Mouse (Mus musculus) CH12.LX (cell line): ENCODE data around the gene Ccr1l1.

Experiments used
- CTCF ChIP-seq, 2 experiments: IDR thresholded peaks in 1 of 2; conservative IDR thresholded peaks in 1 of 2; 2 replicates each; pipeline ENCODE4 v1.5.1; 2011 to 2012; ENCODE audit warnings: low read depth in 2 of 2, low read length in 2 of 2, improper control_type of control experiment in 1 of 2, inconsistent platforms in 1 of 2, mild to moderate bottlenecking in 1 of 2, moderate library complexity in 1 of 2
- E2F4 ChIP-seq: IDR thresholded peaks from 2 replicates; pipeline ENCODE4 v1.6.1; 2011; ENCODE audit warnings: low read depth, low read length, improper control_type of control experiment; ENCODE audit not compliant: insufficient replicate concordance
- EP300 ChIP-seq: IDR thresholded peaks from 2 replicates; pipeline ENCODE4 v1.6.1; 2011; ENCODE audit warnings: low read length, improper control_type of control experiment
- JUN ChIP-seq: IDR thresholded peaks from 2 replicates; pipeline ENCODE4 v1.6.1; 2011; ENCODE audit warnings: low read depth, mild to moderate bottlenecking, low read length, improper control_type of control experiment, moderate library complexity; ENCODE audit not compliant: insufficient read depth
- MAX ChIP-seq: IDR thresholded peaks from 2 replicates; pipeline ENCODE4 v1.6.1; 2011; ENCODE audit warnings: low read length, improper control_type of control experiment
- MXI1 ChIP-seq: IDR thresholded peaks from 2 replicates; pipeline ENCODE4 v1.6.1; 2011; ENCODE audit warnings: mild to moderate bottlenecking, low read depth, low read length, improper control_type of control experiment
- NRF1 ChIP-seq: IDR thresholded peaks from 2 replicates; pipeline ENCODE4 v1.6.1; 2014; ENCODE audit warnings: low read depth, mild to moderate bottlenecking, inconsistent platforms, low read length, improper control_type of control experiment, moderate library complexity
- POLR2A ChIP-seq: IDR thresholded peaks from 2 replicates; pipeline ENCODE4 v1.6.1; 2011; ENCODE audit warnings: low read depth, mild to moderate bottlenecking, improper control_type of control experiment, low read length
- USF1 ChIP-seq: IDR thresholded peaks from 2 replicates; pipeline ENCODE4 v1.6.1; 2014; ENCODE audit warnings: low read depth, mild to moderate bottlenecking, inconsistent platforms, low read length, improper control_type of control experiment
- USF2 ChIP-seq: conservative IDR thresholded peaks from 2 replicates; pipeline ENCODE4 v1.6.1; 2011; ENCODE audit warnings: low read depth, low read length, improper control_type of control experiment
- ZMIZ1 ChIP-seq: IDR thresholded peaks from 2 replicates; pipeline ENCODE4 v1.6.1; 2012; ENCODE audit warnings: low read depth, mild to moderate bottlenecking, inconsistent platforms, low read length, improper control_type of control experiment

- TF ChIP-seq USF1 (no peak), ZMIZ1 (no peak), POLR2A (no peak), MAX (no peak), NRF1 (no peak), E2F4 (no peak), EP300 (no peak), MXI1 (no peak), JUN (no peak), CTCF (conservative IDR thresholded peaks at IDR 0.05 in 1 of 2, IDR thresholded peaks at IDR 0.05 in 1 of 2; ENCODE audit: low read depth in 2 of 2, low read length in 2 of 2) (no peak), USF2 (no peak)
Measured at GRCm38 (mm10) chr9:123940628-123941027, 37.6 kb downstream of the Ccr1l1 start.
